Mouse (Mus musculus) lung, embryonic 14.5 days (tissue): ENCODE data around the gene Olfr484. TPM values are rescaled to one million over a fixed set of nuclear protein-coding genes. Genes with fewer than 3 reads are reported as not detected.
"Not testable (repeated sequence)": the region's sequence is repeated elsewhere in the genome, so short reads cannot be mapped to it uniquely, and the experiment has no call there.

ENCODE experiments used
- ATAC-seq: fragments of 200-750 bp; cut with Nextera tagmentation; 2 replicates; pipeline ENCODE4 v1.8.0; 2017; ENCODE audit warnings: mild to moderate bottlenecking, moderate TSS enrichment, moderate library complexity; ENCODE audit not compliant: insufficient read depth
- DNase-seq: peaks from one replicate; pipeline ENCODE4 v3.0.0-alpha.2; 2015
- H3K27ac ChIP-seq: fragments of 300-500 bp; sonication (generic); 2 replicates; pipeline ENCODE4 v1.5.1; 2014; ENCODE audit warnings: low read depth, mild to moderate bottlenecking, moderate library complexity
- H3K27me3 ChIP-seq: fragments of 300-500 bp; sonication (generic); 2 replicates; pipeline ENCODE4 v1.6.1; 2014; ENCODE audit warnings: low read length, control low read depth; ENCODE audit not compliant: insufficient read depth
- H3K36me3 ChIP-seq: fragments of 300-500 bp; sonication (generic); 2 replicates; pipeline ENCODE4 v1.6.1; 2014; ENCODE audit warnings: control low read depth; ENCODE audit not compliant: insufficient read depth
- H3K4me1 ChIP-seq: fragments of 300-500 bp; sonication (generic); 2 replicates; pipeline ENCODE4 v1.6.1; 2014; ENCODE audit warnings: antibody characterized with exemption, control low read depth; ENCODE audit not compliant: insufficient read depth
- H3K4me2 ChIP-seq: fragments of 300-500 bp; sonication (generic); 2 replicates; pipeline ENCODE4 v1.6.1; 2014; ENCODE audit warnings: mild to moderate bottlenecking
- H3K4me3 ChIP-seq: fragments of 300-500 bp; sonication (generic); 2 replicates; pipeline ENCODE4 v1.5.1; 2014; ENCODE audit warnings: low read depth, low read length
- H3K9ac ChIP-seq: fragments of 300-500 bp; sonication (generic); 2 replicates; pipeline ENCODE4 v1.6.1; 2014
- H3K9me3 ChIP-seq: fragments of 300-500 bp; sonication (generic); 2 replicates; pipeline ENCODE4 v1.6.1; 2016; ENCODE audit warnings: low read depth, low read length, control low read depth
- CTCF ChIP-seq: IDR thresholded peaks from 2 replicates; pipeline ENCODE4 v1.5.1; 2016; ENCODE audit warnings: antibody characterized with exemption, low read depth
- WGBS: fragments of 180-500 bp; shearing (Covaris S2); extraction: QIAGEN DNeasy Blood & Tissue Kit; methylation state at CpG from one replicate; pipeline ENCODE4 v1.1.7; 2014; 5-methylcytosine and 5-hydroxymethylcytosine counted together
- polyA plus RNA-seq: library from polyadenylated mRNA; unstranded; fragments of >200 nt; fragmentation: Nextera tagmentation; extraction: Ambion mirVana; gene quantifications from 2 replicates; pipeline ENCODE4 v1.2.1, GENCODE M21; 2014

Gene Olfr484
- polyA plus RNA-seq, result not detected in 2 replicates

DNA sequence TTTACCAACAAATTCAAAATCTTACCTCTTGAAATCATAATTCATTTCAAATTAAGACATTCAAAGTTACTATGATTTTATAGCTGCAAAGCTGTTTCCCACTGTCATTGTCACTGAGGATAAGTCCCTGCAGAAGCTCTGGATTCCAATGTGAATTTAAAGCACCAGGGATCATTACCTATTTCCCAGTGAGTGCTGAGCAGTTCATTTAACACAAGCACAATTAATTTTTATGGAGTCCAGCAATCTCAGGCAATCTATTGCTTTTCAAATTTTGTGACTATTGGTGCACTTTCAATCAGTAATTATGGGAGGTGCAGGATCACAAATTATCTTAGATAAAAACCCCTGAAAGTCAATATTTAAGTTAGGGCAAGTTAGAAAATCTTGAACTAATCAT lies at the start of gene Olfr484:
TSS of gene Olfr484 (minus strand) at position 101 of the 400 bp plus-strand sequence.
- no peak within 1 kb of the TSS for H3K9ac ChIP-seq
- no peak for TF ChIP-seq CTCF
- no peak within 1 kb of the TSS for H3K4me3 ChIP-seq
- no peaks in the 10 kb centered on the region for H3K9me3 ChIP-seq
- H3K4me1 ChIP-seq, result no peaks in the 10 kb centered on the region
- no peak within 1 kb of the TSS for H3K27ac ChIP-seq
- ATAC-seq (no peak), DNase-seq (no peak)
- H3K36me3 ChIP-seq, result no peaks in the 10 kb centered on the region
- H3K27me3 ChIP-seq, result no peaks in the 10 kb centered on the region
- H3K4me2 ChIP-seq, result no peak within 1 kb of the TSS

- H3K4me3 ChIP-seq, ATAC-seq, H3K9me3 ChIP-seq, H3K27ac ChIP-seq, H3K4me1 ChIP-seq, H3K36me3 ChIP-seq, DNase-seq, H3K9ac ChIP-seq, H3K27me3 ChIP-seq, H3K4me2 ChIP-seq: not testable (repeated sequence)
- 90% methylated on average over 1 of the region's 1 CpGs for WGBS
These were observed 45.4 kb upstream of the Olfr484 start, which contains the start of gene Olfr486 for GRCm38 (mm10) chr7:108172642-108173041. Gene Olfr486 (minus strand): TSS chr7:108172742.

- no peak for TF ChIP-seq CTCF
- no peaks in the 10 kb centered on the region for H3K36me3 ChIP-seq
- H3K27ac ChIP-seq, result no peak within 1 kb of the TSS
- no peaks in the 10 kb centered on the region for H3K9me3 ChIP-seq
- H3K4me1 ChIP-seq, result no peaks in the 10 kb centered on the region
- H3K4me3 ChIP-seq, result no peak within 1 kb of the TSS
- no peak for DNase-seq
- H3K9ac ChIP-seq, result no peak within 1 kb of the TSS
- ATAC-seq, result no peak
- no peak within 1 kb of the TSS for H3K4me2 ChIP-seq
- no peaks in the 10 kb centered on the region for H3K27me3 ChIP-seq
These were observed 32.5 kb upstream of the Olfr484 start, which contains the start of gene Olfr485 for GRCm38 (mm10) chr7:108159771-108160170. Gene Olfr485 (minus strand): TSS chr7:108159871.

GRCm38 (mm10) chr7:108121416-108121815 lies 5.8 kb downstream of the Olfr484 start:
- Histone ChIP-seq H3K4me3 (no peak overlapping the region), H3K27me3 (no peaks in the 10 kb centered on the region), H3K9ac (no peak overlapping the region), H3K4me2 (no peak overlapping the region), H3K27ac (no peak overlapping the region), H3K4me1 (no peaks in the 10 kb centered on the region), H3K9me3 (no peaks in the 10 kb centered on the region), H3K36me3 (no peaks in the 10 kb centered on the region)
- no peak for TF ChIP-seq CTCF
- 55% methylated on average over 1 of the region's 1 CpGs for WGBS
- ATAC-seq, result no peak
- no peak for DNase-seq

DNA sequence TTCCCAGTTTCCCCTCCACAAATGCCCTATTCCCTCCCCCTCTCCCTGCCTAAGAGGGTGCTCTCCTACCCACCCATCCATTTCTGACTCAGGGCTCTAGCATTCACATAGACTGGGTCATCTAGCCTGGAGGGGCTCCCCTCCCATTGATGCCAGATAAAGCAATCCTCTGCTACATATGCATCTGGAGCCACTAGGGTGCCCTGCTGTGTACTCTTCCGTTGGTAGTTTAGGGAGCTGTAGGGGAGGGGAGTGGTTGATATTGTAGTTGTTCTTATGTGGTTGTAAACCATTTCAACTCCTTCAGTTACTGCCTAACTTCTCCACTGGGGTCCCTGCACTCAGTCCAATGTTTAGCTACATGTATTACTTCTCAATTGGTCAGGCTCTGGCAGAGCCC lies 6.6 kb downstream of the Olfr484 start:
- ATAC-seq (no peak), DNase-seq (no peak)
- Histone ChIP-seq H3K4me3 (no peak overlapping the region), H3K4me2 (no peak overlapping the region), H3K36me3 (no peaks in the 10 kb centered on the region), H3K27ac (no peak overlapping the region), H3K9ac (no peak overlapping the region), H3K9me3 (no peaks in the 10 kb centered on the region), H3K4me1 (no peaks in the 10 kb centered on the region), H3K27me3 (no peaks in the 10 kb centered on the region)
- 7% methylated on average over 1 of the region's 1 CpGs for WGBS
- no peak for TF ChIP-seq CTCF

DNA sequence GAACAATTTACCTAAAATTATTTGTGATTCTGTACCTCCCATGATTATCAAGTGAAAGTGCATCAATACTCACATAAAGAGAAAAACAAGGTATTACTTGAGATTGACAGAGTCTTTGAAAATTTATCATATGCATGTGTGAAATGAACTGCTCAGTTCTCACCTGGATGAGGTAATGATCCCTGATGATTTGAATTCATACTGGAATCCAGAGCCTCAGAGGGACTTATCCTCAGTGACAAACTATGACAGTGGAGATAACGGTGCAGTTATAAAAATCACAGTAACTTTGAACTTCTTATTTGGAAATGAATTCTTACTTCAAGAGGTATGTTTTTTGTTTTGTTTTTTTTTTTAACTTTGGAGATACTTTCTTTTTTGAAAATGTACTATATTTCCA lies 26.7 kb downstream of the Olfr484 start, which contains the start of gene Olfr483:
TSS of gene Olfr483 (plus strand) at position 301 of the 400 bp plus-strand sequence.
- Histone ChIP-seq H3K4me1 (no peaks in the 10 kb centered on the region), H3K27me3 (no peaks in the 10 kb centered on the region), H3K27ac (no peak within 1 kb of the TSS), H3K4me3 (no peak within 1 kb of the TSS), H3K9me3 (no peaks in the 10 kb centered on the region), H3K4me2 (no peak within 1 kb of the TSS), H3K36me3 (no peaks in the 10 kb centered on the region), H3K9ac (no peak within 1 kb of the TSS)
- no peak for TF ChIP-seq CTCF
- WGBS, result 80% methylated on average over 1 of the region's 1 CpGs
- DNase-seq (no peak), ATAC-seq (no peak)

DNA sequence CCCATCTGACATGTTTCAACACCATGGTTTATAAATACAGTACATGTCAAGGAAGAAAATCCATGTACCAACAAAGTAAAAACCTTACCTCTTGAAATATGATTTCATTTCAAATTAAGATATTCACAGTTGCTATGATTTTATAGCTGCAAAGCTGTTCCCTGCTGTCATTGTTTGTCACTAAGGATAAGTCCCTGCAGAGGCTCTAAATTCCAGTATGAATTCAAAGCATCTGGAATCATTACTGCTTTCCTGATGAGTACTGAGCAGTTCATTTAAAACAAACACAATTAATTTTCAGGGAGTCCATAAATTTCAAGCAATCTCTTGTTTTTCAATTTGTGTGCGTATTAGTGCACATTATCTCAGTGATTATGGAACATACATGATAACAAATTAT lies 29.8 kb downstream of the Olfr484 start, which contains the start of gene Olfr482:
TSS of gene Olfr482 (minus strand) at position 101 of the 400 bp plus-strand sequence.
- no peaks in the 10 kb centered on the region for H3K9me3 ChIP-seq
- H3K27me3 ChIP-seq, result no peaks in the 10 kb centered on the region
- no peak within 1 kb of the TSS for H3K4me3 ChIP-seq
- WGBS, result 77% methylated on average over 1 of the region's 1 CpGs
- no peaks in the 10 kb centered on the region for H3K36me3 ChIP-seq
- no peaks in the 10 kb centered on the region for H3K4me1 ChIP-seq
- no peak for TF ChIP-seq CTCF
- H3K27ac ChIP-seq, result no peak within 1 kb of the TSS
- H3K4me2 ChIP-seq, result no peak within 1 kb of the TSS
- no peak for ATAC-seq
- H3K9ac ChIP-seq, result no peak within 1 kb of the TSS
- DNase-seq, result no peak

- H3K36me3 ChIP-seq, result no peaks in the 10 kb centered on the region
- no peak within 1 kb of the TSS for H3K9ac ChIP-seq
- no peak within 1 kb of the TSS for H3K4me2 ChIP-seq
- H3K4me1 ChIP-seq, result no peaks in the 10 kb centered on the region
- H3K9me3 ChIP-seq, result no peaks in the 10 kb centered on the region; the same call in 1 of the 2 replicates
- H3K27ac ChIP-seq, result no peak within 1 kb of the TSS
- TF ChIP-seq CTCF, result no peak
- ATAC-seq (no peak), DNase-seq (no peak)
- no peak within 1 kb of the TSS for H3K4me3 ChIP-seq
- H3K27me3 ChIP-seq, result no peaks in the 10 kb centered on the region
These were observed 47.7 kb downstream of the Olfr484 start, which contains the start of gene Olfr481 for GRCm38 (mm10) chr7:108079555-108079954. Gene Olfr481 (plus strand): TSS chr7:108079855.

Other genes with a start within 250 kb of the Olfr484 start
- gene Olfr472, start 229.5 kb downstream of the Olfr484 start, polyA plus RNA-seq, result not detected in 2 replicates
- gene Olfr473, start 197.0 kb downstream of the Olfr484 start, polyA plus RNA-seq, result not detected in 2 replicates
- gene Olfr474, start 172.8 kb downstream of the Olfr484 start, polyA plus RNA-seq, result not detected in 2 replicates
- gene Olfr476, start 162.6 kb downstream of the Olfr484 start, polyA plus RNA-seq, result not detected in 2 replicates
- gene Olfr477, start 140.8 kb downstream of the Olfr484 start, polyA plus RNA-seq, result not detected in 2 replicates
- gene Olfr478, start 93.5 kb downstream of the Olfr484 start, polyA plus RNA-seq, result not detected in 2 replicates
- gene Olfr479, start 76.8 kb downstream of the Olfr484 start, polyA plus RNA-seq, result not detected in 2 replicates
- not detected in 2 replicates for gene Olfr480, start 60.1 kb downstream of the Olfr484 start, polyA plus RNA-seq
- gene Olfr481, start 47.6 kb downstream of the Olfr484 start, polyA plus RNA-seq, result not detected in 2 replicates
- 0.09 and 0.16 TPM in 2 replicates for gene Olfr482, start 29.9 kb downstream of the Olfr484 start, polyA plus RNA-seq
- gene Olfr483, start 26.6 kb downstream of the Olfr484 start, polyA plus RNA-seq, result not detected in 2 replicates
- gene Olfr485, start 32.4 kb upstream of the Olfr484 start, polyA plus RNA-seq, result not detected in 2 replicates
- not detected in 2 replicates for gene Olfr486, start 45.3 kb upstream of the Olfr484 start, polyA plus RNA-seq
- not detected in 2 replicates for gene Olfr487, start 87.2 kb upstream of the Olfr484 start, polyA plus RNA-seq
- not detected in 2 replicates for gene Olfr488, start 130.9 kb upstream of the Olfr484 start, polyA plus RNA-seq
- not detected in 2 replicates for gene Olfr490, start 161.5 kb upstream of the Olfr484 start, polyA plus RNA-seq
- gene Olfr491, start 186.0 kb upstream of the Olfr484 start, polyA plus RNA-seq, result not detected in 2 replicates
- gene Olfr492, start 196.2 kb upstream of the Olfr484 start, polyA plus RNA-seq, result not detected in 2 replicates
- gene Olfr493, start 219.5 kb upstream of the Olfr484 start, polyA plus RNA-seq, result not detected in 2 replicates
- not detected in 2 replicates for gene Olfr494, start 237.9 kb upstream of the Olfr484 start, polyA plus RNA-seq